Mouse (Mus musculus) large intestine, adult 2 months (tissue): Measurements from ENCODE around the gene Slbp. TPM values are rescaled to one million over a fixed set of nuclear protein-coding genes. Genes with fewer than 3 reads are reported as not detected.
A peak's percentile ranks its signal among the peaks of the same experiment; 100 is the strongest.

ENCODE experiments used
- DNase-seq: peaks from one replicate; pipeline ENCODE4 v3.0.0-alpha.2; 2012; ENCODE audit warnings: low read depth, low spot score
- WGBS: fragments of 180-500 bp; shearing (Covaris S2); methylation state at CpG from one replicate; pipeline ENCODE4 v1.1.7; 2018; 5-methylcytosine and 5-hydroxymethylcytosine counted together
- polyA plus RNA-seq: library from polyadenylated mRNA; depleted of rRNA; stranded (reverse); fragments of >200 nt; gene quantifications from 2 replicates; pipeline ENCODE4 v1.2.3, GENCODE M21; 2012

The Slbp gene
- polyA plus RNA-seq, 1 experiment: 21.6 TPM

GRCm38 (mm10) chr5:33635361-33635760 lies 17.0 kb downstream of the Slbp start:
- no peak for DNase-seq
- WGBS: 86% methylated on average over 3 of the region's 3 CpGs

GRCm38 (mm10) chr5:33632526-33632925 lies 19.8 kb downstream of the Slbp start:
- 84% methylated on average over 1 of the region's 1 CpGs for WGBS
- DNase-seq: no peak

DNA sequence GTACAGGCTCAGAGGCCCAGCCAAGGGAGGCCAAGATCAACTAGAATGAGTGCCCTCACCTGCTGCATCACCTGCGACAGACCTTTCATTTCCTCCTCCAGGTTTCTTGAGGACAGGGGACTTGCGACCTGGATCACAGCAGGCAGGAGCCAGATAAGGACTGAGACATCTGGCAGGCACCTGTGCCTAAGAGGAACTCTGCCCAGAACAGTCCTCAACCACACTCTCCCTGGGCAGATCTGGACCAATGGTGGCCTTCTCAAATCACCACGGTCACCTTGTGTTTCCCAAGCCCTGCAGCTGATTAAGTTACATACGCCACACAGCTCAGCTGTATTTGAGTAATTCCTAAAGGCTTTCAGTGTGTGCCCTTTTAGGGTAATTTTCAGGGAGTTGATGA lies 21.8 kb downstream of the Slbp start:
- 23% methylated on average over 4 of the region's 4 CpGs for WGBS

GRCm38 (mm10) chr5:33630061-33630460 lies 22.3 kb downstream of the Slbp start:
- no peak for DNase-seq
- WGBS: under 1% methylated on average over 9 of the region's 9 CpGs

More for the DNA sequence above, 21.8 kb downstream of the Slbp start:
- no peak for DNase-seq

DNA sequence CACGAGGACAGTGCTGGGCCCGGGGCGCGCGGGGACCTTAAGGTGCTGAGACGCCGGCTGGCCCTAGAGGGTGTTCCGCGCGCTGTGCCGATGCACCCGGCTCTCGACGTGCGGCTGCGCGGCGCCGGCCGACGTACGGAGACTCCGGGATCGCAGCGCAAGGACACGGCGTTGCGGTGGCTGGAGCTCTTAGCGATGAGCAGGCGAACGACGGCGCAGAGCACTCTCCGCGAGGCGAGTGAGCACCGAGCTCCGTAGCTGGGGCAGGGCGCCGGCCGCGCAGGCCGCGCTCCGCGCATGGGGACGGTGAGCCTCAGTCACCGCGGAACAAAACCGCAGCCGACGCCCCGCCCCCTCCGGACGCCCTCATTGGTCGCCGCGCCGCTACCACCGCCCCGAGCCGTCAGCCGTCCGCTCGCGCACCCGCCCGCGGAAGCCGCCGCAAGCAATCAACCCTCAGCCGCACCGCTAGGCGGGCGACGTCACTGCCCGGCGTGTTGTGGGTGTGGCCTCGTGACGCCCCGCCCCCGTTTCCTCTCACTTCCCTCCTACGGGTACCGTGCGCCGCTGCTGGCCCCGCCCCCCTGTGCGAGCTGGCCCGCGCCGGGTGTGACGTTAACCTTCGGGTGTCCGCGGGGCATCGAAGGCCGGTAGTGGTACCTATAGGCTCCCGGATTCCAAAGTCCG lies 22.9 kb downstream of the Slbp start, which contains the start of the genes Fam53a and Gm9903:
Gene Fam53a (minus strand): TSS at position 335 of the 687 bp plus-strand sequence.
Gene Gm9903 (plus strand): TSS at position 625 of the 687 bp plus-strand sequence.
- WGBS: under 1% methylated on average over 99 of the region's 99 CpGs
- no peak for DNase-seq

DNA sequence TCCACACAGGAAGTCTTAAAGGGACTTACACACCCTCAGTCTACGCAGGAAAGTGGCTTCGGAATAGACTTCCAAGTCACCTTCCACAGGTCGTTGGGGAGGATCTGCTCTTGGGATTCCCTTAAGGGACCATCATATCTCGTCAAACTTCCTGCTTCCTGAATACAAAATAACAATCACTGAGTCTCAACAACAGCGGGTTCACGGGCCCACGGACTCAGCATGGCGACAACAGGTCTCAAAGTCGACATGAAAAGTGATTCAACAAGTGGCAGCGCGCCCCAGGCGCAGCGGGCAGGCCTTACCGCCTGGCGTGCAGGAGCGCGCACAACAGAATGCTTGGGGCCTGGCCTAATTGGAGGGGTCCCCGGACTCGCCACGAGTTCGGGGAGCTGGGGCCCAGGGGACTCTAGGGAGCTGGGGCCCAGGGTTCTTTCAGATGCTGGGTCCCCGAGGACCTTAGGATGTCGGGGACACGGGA lies 23.5 kb downstream of the Slbp start:
- no peak for DNase-seq
- WGBS: 1% methylated on average over 24 of the region's 24 CpGs

- no peak for DNase-seq
- WGBS: 10% methylated on average over 4 of the region's 4 CpGs
These were observed 24.4 kb downstream of the Slbp start for GRCm38 (mm10) chr5:33627968-33628367.

DNA sequence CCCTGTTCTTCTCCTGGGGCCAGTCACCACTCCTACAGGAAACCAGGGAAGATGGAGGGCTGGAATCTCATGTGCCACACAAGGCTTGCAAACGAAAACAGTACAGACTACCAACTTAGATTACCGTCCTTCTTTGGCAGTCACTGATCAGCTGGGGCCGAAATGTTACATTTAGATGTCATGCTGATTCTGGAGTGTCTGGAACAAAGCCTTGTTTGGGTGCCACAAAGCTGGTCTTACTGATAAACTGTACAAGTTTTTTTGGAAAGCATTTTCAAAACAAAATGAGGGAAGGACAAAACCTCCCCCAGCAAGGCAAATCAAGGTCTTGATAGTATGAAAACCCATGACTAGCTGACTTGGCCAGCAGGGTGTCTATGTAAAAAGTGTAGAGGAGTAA lies 28.6 kb downstream of the Slbp start:
- no peak for DNase-seq
- 86% methylated on average over 3 of the region's 3 CpGs for WGBS

DNA sequence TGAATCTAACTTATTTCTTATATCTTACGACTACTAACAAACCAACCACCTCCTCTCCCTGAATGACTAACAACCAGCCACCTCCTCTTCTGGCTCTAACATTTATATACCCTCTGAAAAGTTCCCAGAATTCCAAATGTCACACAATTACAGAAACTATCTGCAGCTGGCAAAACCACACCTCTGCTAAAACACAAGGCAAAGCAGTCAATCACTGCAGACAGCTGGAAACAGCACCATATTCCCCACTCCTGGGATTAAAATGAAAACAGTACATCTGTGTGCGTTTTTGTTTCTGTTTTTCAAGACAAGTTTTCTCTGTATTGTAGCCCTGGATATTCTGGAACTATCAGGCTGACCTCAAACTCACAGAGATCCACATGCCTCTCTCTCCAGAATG lies 29.7 kb downstream of the Slbp start:
- 90% methylated on average over 2 of the region's 2 CpGs for WGBS
- DNase-seq: no peak

- 81% methylated on average over 6 of the region's 6 CpGs for WGBS
These were observed 38.0 kb downstream of the Slbp start for GRCm38 (mm10) chr5:33614391-33614790.

GRCm38 (mm10) chr5:33611795-33612194 lies 40.6 kb downstream of the Slbp start:
- WGBS: 89% methylated on average over 1 of the region's 1 CpGs
- no peak for DNase-seq

More at GRCm38 (mm10) chr5:33614391-33614790, 38.0 kb downstream of the Slbp start:
- no peak for DNase-seq

- WGBS: 97% methylated on average over 1 of the region's 1 CpGs
- no peak for DNase-seq
These were observed 43.1 kb downstream of the Slbp start for GRCm38 (mm10) chr5:33609226-33609625.

- no peak for DNase-seq
- WGBS: 92% methylated on average over 15 of the region's 15 CpGs
These were observed 44.9 kb downstream of the Slbp start for GRCm38 (mm10) chr5:33607434-33607833.

GRCm38 (mm10) chr5:33606631-33607030 lies 45.7 kb downstream of the Slbp start:
- no peak for DNase-seq
- 80% methylated on average over 7 of the region's 7 CpGs for WGBS

DNA sequence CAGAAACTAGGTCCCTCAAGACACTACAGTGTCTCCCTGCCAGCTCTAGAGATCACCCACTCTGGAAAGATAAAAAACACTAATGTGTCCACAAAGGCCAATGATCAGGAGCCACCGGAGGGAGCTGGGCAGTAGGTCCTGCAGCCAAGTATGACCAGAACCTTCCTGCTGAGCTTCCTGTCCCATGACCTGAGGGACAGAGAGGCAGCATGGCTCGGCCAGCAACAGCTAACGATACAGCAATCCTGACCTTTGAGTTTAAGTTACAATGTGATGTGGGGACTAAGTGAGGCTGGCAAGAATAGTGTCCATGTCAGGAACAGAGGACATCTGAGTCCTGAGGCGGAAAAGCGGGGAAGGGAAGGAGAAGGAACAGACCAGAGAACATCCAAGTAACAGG lies 47.1 kb downstream of the Slbp start:
- 82% methylated on average over 5 of the region's 5 CpGs for WGBS
- no peak for DNase-seq

- no peak for DNase-seq
- 33% methylated on average over 2 of the region's 2 CpGs for WGBS
These were observed 58.8 kb downstream of the Slbp start for GRCm38 (mm10) chr5:33593620-33594019.

DNA sequence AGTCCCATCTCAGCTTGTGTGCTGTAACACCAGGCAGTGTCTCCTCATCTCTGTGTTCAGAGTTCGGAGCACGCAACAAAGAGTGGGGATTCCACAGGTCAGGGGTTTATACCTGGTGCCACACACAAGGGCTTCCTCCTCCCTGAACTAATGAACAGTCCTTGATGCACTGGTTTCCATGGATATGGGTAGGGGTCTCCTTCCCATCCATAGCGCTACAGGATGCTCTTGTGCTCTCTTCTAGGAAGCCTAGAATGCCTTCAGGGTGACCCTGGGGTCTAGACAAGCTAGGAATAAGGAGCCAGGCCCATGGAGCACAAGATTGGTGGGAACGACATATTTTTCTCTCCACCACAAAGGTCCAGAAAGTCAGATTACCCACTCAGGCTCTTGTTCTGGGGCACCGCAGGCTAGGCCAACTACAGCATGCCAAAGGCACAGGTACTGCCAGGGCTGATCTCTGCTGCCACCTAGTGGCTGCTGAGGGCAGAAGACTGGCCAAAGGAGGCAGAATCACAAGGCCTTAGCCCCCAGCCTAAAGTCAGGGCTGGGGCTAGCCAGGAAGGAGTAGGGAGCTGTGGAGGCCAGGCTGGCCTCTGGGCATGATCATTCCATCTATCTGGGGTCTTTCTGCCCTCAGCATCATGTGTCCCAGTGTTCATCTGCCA lies 63.0 kb downstream of the Slbp start:
- peak; percentile 36 for DNase-seq
- WGBS: 60% methylated on average over 5 of the region's 5 CpGs

DNA sequence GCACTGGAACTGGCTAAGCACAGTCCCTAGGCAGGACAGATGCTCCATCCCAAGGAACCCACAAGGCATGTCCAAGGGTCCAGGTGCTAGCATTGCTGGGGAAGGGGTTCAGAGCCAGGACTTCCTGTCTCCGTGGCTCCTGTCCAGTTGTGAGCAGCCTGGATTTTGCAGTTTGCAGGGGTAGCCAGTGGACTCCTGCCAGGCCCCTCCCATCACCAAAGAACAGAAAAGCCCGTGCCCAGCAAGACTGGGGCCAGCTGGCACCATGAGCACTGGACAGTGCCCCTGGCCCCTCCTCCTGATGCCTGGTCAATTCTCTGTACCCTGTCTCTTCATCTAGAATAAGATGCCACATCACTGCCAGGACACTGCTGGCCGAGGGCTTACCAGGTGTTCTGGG lies 64.3 kb downstream of the Slbp start:
- 59% methylated on average over 3 of the region's 3 CpGs for WGBS
- no peak for DNase-seq

DNA sequence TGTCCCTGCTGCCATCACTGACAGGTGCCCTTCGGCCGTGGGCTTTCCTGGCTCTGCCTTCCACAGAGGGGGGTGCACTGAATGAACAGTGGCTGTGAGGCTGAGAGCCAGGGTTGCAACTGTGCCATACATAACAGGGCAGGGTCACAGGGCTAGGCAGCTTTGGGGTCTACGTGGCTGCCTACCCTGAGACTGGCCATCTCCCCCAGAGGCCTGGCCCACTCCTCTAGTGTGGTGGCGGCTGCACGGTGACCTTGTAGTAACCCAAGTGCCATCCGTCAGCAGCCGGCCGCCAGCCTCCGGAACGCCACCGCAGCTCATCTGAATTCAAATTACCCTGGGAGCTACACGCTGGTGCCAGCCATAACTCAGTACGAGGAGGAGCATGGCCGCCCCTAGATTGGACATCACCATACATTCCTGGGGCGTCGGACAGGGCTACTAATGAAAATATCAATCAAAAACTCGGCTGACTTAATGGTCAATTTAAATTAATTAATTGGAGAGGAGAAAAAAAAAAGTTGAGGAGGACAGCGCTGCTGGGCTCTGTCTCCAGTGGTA lies 64.8 kb downstream of the Slbp start:
- 77% methylated on average over 18 of the region's 18 CpGs for WGBS
- no peak for DNase-seq
